ENCODE assay signal across 8 mouse cellular contexts in the genomic region with DNA sequence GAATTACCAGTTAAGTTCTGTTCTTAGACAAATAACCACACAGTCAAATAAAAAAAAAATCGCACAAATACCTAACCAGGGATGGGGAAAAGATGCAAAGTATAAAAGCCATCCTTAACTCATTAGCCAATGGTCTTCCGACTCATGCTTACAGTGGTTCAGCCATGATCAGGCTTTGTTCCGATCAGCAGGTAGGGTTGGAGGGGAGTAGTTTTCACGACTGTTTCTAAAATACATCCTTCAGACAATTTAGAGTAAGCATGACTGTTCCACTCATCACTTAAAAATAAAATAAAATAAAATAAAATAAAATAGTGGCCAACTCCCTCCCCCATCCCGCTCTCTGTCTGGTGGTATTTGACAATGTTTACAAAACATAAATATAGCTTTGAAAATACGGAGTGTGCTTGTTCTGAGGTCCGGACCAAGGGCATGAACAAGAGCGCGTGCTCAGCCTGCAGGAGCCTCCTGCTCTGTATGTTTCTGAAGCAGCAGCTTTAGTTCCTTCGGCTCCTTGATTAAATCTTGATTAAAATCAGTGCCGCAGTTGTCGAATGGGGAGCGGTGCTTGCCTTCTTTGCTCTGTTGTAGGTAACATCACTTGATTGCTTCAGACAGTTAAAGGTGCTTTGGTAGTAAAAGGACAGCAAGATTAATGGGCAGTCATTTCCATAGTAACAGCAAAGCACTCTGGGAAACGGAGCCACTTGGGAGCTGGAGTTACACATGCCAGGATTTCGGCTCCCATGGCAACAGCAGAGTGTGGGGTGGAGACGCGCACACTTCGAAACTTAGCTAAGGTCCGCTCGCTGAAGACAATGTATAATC.
A peak's percentile ranks its signal among the peaks of the same experiment; 100 is the strongest.
DNase-seq lines count a peak whose midpoint lies in the region; ATAC-seq lines count a peak whose summit lies in the region.

No protein-coding gene starts in this region.

- peak; percentile 94 for ATAC-seq in hindbrain, embryonic 15.5 days (ENCODE audit: low FRiP score, low read depth)

- peaks cover 10% of the 10 kb centered on the region for H3K4me1 ChIP-seq in hindbrain, embryonic 15.5 days (replicated peaks)

- DNase-seq in Muller cell, postnatal 12 days (ENCODE audit: inconsistent ontology term), result peak; percentile 53
- DNase-seq in cerebellum, adult 9-11 months, result peak; percentile 21
- peak; percentile 53 to 59 for DNase-seq in frontal cortex, postnatal 10 days (ENCODE audit: low spot score in 2 of 2)
- peak; percentile 67 to 84 for DNase-seq in layer of hippocampus, postnatal 14 days (ENCODE audit: low spot score in 2 of 2)
- DNase-seq in mesoderm, embryonic 11.5 days (ENCODE audit: low read depth, low spot score), result peak; percentile 84
- peak; percentile 67 to 79 for DNase-seq in right cerebral cortex, postnatal 36 days (ENCODE audit: low spot score in 2 of 2)
- no peak for DNase-seq in spleen, postnatal 10 days (ENCODE audit: low spot score in 2 of 2)

- peak overlapping the region; percentile 63 for H3K4me2 ChIP-seq in hindbrain, embryonic 15.5 days

- no peaks in the 10 kb centered on the region for H3K9me3 ChIP-seq in hindbrain, embryonic 15.5 days

- H3K4me3 ChIP-seq in hindbrain, embryonic 15.5 days, result peak overlapping the region; percentile 36

- H3K9ac ChIP-seq in hindbrain, embryonic 15.5 days, result peak overlapping the region; percentile 32; the same call in 1 of the 2 replicates

- WGBS in hindbrain, embryonic 15.5 days, result 21% methylated on average over 20 of the region's 20 CpGs

- peak overlapping the region; percentile 77 for H3K27ac ChIP-seq in hindbrain, embryonic 15.5 days (replicated peaks)

- H3K27me3 ChIP-seq in hindbrain, embryonic 15.5 days, result no peaks in the 10 kb centered on the region

- no peaks in the 10 kb centered on the region for H3K36me3 ChIP-seq in hindbrain, embryonic 15.5 days

Comparison
In these comparisons a context has a peak if more than half of its experiments do, and no peak if none do; other contexts are left out.
1. DNase-seq: peak in Muller cell, postnatal 12 days (single experiment), cerebellum, adult 9-11 months (single experiment), frontal cortex, postnatal 10 days (2 of 2), layer of hippocampus, postnatal 14 days (2 of 2), mesoderm, embryonic 11.5 days (single experiment) and right cerebral cortex, postnatal 36 days (2 of 2); none in spleen, postnatal 10 days (0 of 2).